Mouse (Mus musculus): ENCODE results near the gene Ryr2.
"Not testable (repeated sequence)": the region's sequence is repeated elsewhere in the genome, so short reads cannot be mapped to it uniquely, and the experiment has no call there.

The Ryr2 gene

DNA sequence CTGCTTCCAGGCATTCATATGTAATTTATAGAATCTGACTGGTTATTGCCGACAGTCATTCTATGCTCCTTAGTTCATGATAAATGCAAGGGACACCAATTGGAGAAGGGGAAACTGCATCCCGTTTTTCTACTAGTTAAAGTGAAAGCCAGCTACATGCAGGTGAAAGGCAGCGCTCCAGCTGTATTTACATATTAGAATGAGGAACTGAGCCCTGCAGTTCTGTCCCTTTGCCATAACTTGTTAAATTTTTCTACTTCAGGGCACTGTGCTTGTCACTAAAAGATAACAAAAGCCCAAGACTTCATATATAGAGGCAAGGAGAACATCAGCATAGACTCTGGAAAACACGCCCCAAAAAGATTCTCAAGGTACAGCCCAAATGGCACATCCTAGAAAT is 165.0 kb downstream of the Ryr2 start:
- no peak for DNase-seq (ENCODE audit: low read depth, low spot score)

DNA sequence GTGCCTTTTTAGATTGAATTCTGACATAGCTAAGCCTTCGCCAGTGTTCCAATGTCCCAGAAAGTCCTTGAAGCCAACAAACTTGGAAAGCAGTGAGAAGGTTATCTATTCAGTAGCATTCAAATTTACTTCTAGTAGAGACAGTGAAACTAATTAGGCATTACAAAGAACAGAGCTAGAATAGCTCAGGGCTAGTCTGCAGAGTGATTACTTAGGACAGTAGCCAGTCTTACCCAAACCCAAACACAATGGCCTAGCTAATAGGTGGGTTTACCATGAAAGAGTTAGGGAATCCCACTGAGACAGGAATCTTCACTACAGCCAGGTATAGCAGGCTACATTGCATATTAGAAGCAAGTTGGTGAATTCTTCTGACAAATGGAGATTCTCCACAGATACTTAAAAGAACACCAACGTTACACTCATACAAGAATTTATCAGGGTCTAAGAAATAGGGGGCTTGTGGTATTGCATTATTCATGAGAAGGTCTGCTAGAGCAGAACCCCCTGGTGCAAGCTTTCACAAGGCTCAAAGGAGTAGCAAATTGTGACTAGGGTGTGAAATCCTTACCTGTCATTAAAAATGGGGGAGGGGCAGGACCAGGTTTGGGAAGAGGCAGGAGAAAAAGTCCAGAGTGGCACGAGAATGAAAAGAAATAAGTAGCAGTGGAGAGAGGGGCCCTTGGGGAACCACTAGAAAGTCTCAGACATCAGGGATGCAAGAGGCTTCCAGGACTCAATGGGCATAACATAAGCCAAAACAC is 172.3 kb downstream of the Ryr2 start:
- not testable (repeated sequence) for DNase-seq (ENCODE audit: low read depth, low spot score)

- no peak for DNase-seq (ENCODE audit: low read depth, low spot score)
These were observed 173.4 kb downstream of the Ryr2 start for GRCm38 (mm10) chr13:11933334-11933733.

DNA sequence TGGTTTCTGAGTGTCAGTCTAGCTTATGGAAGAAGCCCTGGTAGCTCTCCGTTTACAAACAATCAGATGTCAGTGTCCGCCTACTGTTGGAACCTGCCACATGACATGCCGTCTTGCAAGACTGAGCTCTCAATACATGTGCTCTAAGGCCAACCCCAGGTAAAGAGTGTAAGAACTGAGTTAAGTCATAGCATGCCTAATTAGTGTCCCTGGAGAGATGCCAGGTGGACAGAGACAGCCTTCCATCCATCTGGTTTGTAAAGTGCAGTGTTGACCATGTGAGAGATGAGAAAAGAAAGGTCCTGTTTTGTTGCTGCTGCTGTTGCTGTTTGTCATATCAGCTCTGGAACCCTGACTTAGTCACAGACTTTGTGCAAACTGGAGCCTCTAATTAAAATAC is 178.0 kb downstream of the Ryr2 start:
- no peak for DNase-seq (ENCODE audit: low read depth, low spot score)

- DNase-seq (ENCODE audit: low read depth, low spot score): no peak
These were observed 179.0 kb downstream of the Ryr2 start for GRCm38 (mm10) chr13:11927727-11928126.

DNA sequence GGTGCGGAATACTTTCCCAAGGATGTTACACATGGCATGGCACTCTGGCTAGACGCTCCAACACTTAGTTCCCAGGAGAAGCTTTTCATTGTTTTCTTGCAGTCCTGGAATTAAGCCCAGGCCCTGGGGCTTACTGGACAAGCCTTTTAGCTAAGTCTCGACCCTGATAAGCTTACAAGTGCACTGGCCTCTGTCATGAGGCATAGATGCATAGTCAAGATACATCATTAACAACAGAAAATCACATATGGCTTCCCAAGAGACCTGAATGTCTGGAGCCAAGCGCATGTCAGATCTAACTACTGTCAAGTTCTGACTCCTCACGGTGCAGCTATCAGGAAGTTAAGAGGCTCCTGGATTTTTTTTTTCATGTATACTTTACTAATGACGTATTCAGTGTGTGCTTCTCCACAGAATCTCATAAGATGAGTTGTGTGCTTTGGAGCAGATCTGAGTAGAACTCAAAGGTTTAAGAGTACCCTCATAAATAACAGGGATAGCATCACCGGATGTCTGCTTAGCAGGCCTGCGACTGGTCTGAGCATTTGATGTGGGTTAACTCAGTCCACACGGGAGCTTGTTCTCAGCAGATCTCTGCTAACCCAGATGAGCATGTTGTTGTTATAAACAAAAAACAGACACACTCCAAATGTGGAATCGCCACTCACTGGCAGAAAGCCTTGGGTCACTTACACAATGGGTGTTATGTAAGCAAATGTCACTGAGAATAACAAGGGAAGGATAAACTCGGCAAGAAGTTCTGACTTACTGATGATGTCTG is 179.8 kb downstream of the Ryr2 start:
- no peak for DNase-seq (ENCODE audit: low read depth, low spot score)

GRCm38 (mm10) chr13:11926215-11926614 is 180.5 kb downstream of the Ryr2 start:
- no peak for DNase-seq (ENCODE audit: low read depth, low spot score)

DNA sequence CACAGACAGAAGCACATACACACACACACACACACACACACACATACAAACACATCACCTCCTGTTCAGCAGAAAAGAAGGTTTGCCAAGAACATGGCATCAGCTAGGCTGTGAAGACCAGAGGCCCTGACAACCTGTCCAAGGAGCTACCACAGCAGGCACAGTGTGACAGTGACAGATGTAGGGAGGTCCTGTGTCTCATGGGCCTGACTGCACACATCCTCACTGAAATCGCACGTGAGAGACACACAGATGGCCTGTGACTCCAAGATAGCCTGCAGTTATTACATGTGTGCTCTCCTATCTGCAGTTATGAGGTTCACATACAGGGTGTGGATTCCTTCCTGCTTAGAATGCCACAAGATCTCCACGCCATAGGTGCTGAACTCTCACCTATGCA is 182.0 kb downstream of the Ryr2 start:
- no peak for DNase-seq (ENCODE audit: low read depth, low spot score)

DNA sequence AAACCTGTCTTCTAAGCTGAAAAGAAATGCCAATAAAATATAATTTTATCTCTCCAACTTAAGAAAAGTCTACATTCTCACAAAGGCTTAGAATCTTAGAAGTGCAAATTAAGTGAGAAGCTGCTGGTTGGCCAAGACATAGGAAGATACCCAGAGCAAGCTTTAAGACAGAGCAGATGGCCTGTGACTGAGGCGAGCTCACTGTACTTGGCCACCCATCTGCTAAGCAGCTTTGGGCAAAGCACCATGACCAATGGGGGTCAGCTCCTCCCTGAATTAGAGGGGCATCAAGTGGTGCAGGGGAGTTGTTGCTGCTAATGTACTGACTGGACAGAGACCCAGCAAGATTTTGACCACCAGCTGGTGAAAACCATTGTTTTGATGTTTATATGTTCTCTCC is 186.2 kb downstream of the Ryr2 start:
- no peak for DNase-seq (ENCODE audit: low read depth, low spot score)

GRCm38 (mm10) chr13:11919448-11919847 is 187.3 kb downstream of the Ryr2 start:
- no peak for DNase-seq (ENCODE audit: low read depth, low spot score)

- no peak for DNase-seq (ENCODE audit: low read depth, low spot score)
These were observed 191.1 kb downstream of the Ryr2 start for GRCm38 (mm10) chr13:11915619-11916018.

DNA sequence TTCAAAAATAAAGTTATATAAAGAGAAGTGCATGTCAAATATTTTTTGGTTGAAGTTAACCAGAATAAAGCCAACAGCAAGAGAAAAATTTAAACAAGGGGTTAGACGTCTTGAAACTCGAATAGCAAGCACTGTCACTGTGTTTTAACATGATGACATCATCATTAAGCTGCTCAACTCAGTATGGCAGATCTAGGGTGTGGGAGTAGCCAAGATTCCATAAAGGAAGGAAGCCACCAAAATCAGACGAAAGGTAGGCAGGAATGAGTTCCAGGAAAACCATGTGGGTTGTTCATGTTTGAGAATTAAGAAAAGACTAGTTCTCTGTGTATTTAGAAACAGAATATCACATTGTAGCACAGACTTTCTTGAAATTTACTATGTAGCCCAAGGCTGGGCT is 192.1 kb downstream of the Ryr2 start:
- DNase-seq (ENCODE audit: low read depth, low spot score): no peak

- DNase-seq (ENCODE audit: low read depth, low spot score): no peak
These were observed 194.5 kb downstream of the Ryr2 start for GRCm38 (mm10) chr13:11912208-11912607.

DNA sequence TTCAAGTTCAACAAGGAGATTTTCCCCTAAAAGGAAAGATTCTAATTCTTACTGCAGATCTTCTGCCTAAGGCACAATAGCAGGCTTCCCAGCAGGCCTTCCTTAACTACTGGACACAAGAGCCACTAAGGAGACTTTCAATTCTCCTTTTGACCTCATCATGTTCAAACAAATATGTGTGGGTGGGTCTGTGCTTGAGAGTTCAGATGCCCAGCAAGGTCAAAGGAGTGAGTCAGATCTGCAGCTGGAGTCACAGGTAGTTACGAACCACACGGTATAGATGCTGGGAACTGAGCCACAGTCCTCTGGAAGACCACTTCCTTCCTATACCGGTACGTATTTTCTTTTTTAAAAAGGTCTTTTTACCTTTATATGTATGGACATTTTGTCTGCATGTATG is 198.6 kb downstream of the Ryr2 start:
- DNase-seq (ENCODE audit: low read depth, low spot score): no peak

GRCm38 (mm10) chr13:11905126-11905525 is 201.6 kb downstream of the Ryr2 start:
- no peak for DNase-seq (ENCODE audit: low read depth, low spot score)

GRCm38 (mm10) chr13:11903272-11903671 is 203.5 kb downstream of the Ryr2 start:
- no peak for DNase-seq (ENCODE audit: low read depth, low spot score)

- no peak for DNase-seq (ENCODE audit: low read depth, low spot score)
These were observed 203.9 kb downstream of the Ryr2 start for GRCm38 (mm10) chr13:11902856-11903255.

GRCm38 (mm10) chr13:11900631-11901030 is 206.1 kb downstream of the Ryr2 start:
- DNase-seq (ENCODE audit: low read depth, low spot score): no peak

- DNase-seq (ENCODE audit: low read depth, low spot score): no peak
These were observed 211.1 kb downstream of the Ryr2 start for GRCm38 (mm10) chr13:11895631-11896030.

- no peak for DNase-seq (ENCODE audit: low read depth, low spot score)
These were observed 215.0 kb downstream of the Ryr2 start for GRCm38 (mm10) chr13:11891739-11892138.

- DNase-seq (ENCODE audit: low read depth, low spot score): no peak
These were observed 215.6 kb downstream of the Ryr2 start for GRCm38 (mm10) chr13:11891115-11891514.

DNA sequence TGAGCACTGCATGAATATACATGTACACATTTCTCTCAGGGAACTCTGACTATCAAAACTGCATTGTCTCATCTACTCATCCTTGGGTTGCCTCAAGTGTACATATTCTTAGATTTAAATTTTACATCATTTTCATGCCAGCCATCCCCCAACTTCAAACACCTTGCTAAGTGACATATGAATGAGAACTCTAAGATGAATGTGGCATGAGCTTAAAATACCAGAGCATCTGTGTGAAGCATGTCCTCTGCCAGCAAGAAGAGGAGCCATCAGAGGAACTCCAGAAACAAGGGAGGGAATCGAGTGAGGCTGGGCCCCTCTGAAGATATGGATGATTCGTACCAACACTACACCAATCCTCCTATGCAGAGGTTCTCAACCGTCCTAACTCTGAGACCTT is 222.6 kb downstream of the Ryr2 start:
- DNase-seq (ENCODE audit: low read depth, low spot score): no peak

GRCm38 (mm10) chr13:11882359-11882758 is 224.4 kb downstream of the Ryr2 start:
- no peak for DNase-seq (ENCODE audit: low read depth, low spot score)

Data from skeletal muscle tissue, adult 2 months (tissue).